ENCODE assay signal across 25 mouse cellular contexts in the genomic region with DNA sequence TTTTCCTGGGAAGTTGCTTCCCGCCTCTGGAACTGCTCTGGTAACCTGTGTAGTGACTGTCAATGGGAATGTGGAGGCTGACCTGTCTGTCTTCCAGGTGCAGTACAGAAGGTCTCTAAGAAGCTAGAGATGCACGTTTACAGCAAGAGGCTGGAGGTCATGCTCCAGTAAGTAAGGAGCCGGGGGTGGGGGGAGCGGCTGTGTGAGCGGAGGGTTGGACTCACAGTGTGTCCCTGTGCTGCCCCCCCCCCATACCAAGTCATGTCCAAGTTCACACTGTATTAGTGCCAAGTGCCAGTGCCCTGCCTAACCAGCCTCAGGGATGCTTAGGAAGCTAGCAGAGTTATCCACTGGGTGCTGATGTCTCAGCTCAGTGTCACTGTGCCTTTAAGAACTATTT.
"Had no signal": no experiment of that assay in that cellular context is flagged by ENCODE, and none has a peak within 500 bp of the region (broad histone marks: within the 10 kb centered on the region; RNA-seq: fewer than 3 reads in every experiment).

No protein-coding gene starts in this region.

- H3K4me2 ChIP-seq: heart, embryonic 12.5 days; hindbrain, embryonic 12.5 days; hindbrain, embryonic 14.5 days; intestine, embryonic 15.5 days; limb, embryonic 13.5 days; limb, embryonic 15.5 days; liver, embryonic 12.5 days had no signal

- H3K9me3 ChIP-seq: heart, embryonic 10.5 days; heart, embryonic 12.5 days; hindbrain, embryonic 10.5 days; hindbrain, embryonic 12.5 days; intestine, embryonic 15.5 days; limb, embryonic 13.5 days; limb, embryonic 15.5 days; liver, embryonic 12.5 days had no signal

- H3K4me3 ChIP-seq: gastrocnemius, adult 2 months; heart, embryonic 10.5 days; heart, embryonic 12.5 days; hindbrain, embryonic 10.5 days; hindbrain, embryonic 12.5 days; intestine, embryonic 15.5 days; layer of hippocampus, adult 2 months; limb, embryonic 13.5 days; limb, embryonic 15.5 days; liver, embryonic 12.5 days had no signal

- H3K27me3 ChIP-seq: heart, embryonic 12.5 days; hindbrain, embryonic 12.5 days; intestine, embryonic 15.5 days; limb, embryonic 13.5 days; limb, embryonic 15.5 days; liver, embryonic 12.5 days had no signal

- DNase-seq: gastrocnemius, adult 2 months; gastrocnemius, postnatal 10 days; gastrocnemius, postnatal 25 days; heart, adult 18-20 months; heart, postnatal 10 days; heart, postnatal 4 days; layer of hippocampus, adult 9-11 months; layer of hippocampus, postnatal 36 days; left cerebral cortex, postnatal 4 days; lung, adult 18-20 months had no signal

- H3K9ac ChIP-seq: heart, embryonic 12.5 days; hindbrain, embryonic 12.5 days; hindbrain, embryonic 14.5 days; intestine, embryonic 15.5 days; limb, embryonic 13.5 days; limb, embryonic 15.5 days; liver, embryonic 12.5 days; liver, embryonic 14.5 days had no signal

- H3K27ac ChIP-seq: gastrocnemius, adult 2 months; heart, embryonic 10.5 days; hindbrain, embryonic 10.5 days; hindbrain, embryonic 12.5 days; hindbrain, embryonic 14.5 days; intestine, embryonic 15.5 days; layer of hippocampus, adult 2 months; limb, embryonic 13.5 days; limb, embryonic 15.5 days; liver, embryonic 12.5 days; liver, embryonic 14.5 days had no signal

- ATAC-seq: forebrain, embryonic 16.5 days; hindbrain, embryonic 16.5 days; inflammation-experienced regulatory T-cells, adult 6 months; intestine, embryonic 15.5 days; intestine, postnatal 0 days; liver, embryonic 12.5 days had no signal
